Mouse (Mus musculus) liver, adult (tissue): ENCODE measurements around the gene Rinl.

Experiments used
- GATA4 ChIP-seq: IDR thresholded peaks from 2 replicates; pipeline ENCODE4 v1.6.1; 2014; ENCODE audit warnings: mild to moderate bottlenecking, low read length; ENCODE audit not compliant: insufficient replicate concordance

The Rinl gene

GRCm38 (mm10) chr7:28795832-28796231 is 7.1 kb downstream of the Rinl start:
- no peak for TF ChIP-seq GATA4

GRCm38 (mm10) chr7:28796562-28796975 is 7.8 kb downstream of the Rinl start:
- TF ChIP-seq GATA4 = no peak

GRCm38 (mm10) chr7:28799994-28800393 is 11.2 kb downstream of the Rinl start:
- no peak for TF ChIP-seq GATA4

GRCm38 (mm10) chr7:28801451-28801850 is 12.7 kb downstream of the Rinl start:
- TF ChIP-seq GATA4 = no peak

GRCm38 (mm10) chr7:28801901-28802670 is 13.3 kb downstream of the Rinl start:
- TF ChIP-seq GATA4 = no peak

- no peak for TF ChIP-seq GATA4
These were observed 14.2 kb downstream of the Rinl start for GRCm38 (mm10) chr7:28802846-28803588.

- TF ChIP-seq GATA4 = no peak
These were observed 15.0 kb downstream of the Rinl start for GRCm38 (mm10) chr7:28803756-28804155.

- no peak for TF ChIP-seq GATA4
These were observed 18.1 kb downstream of the Rinl start for GRCm38 (mm10) chr7:28806869-28807268.

GRCm38 (mm10) chr7:28807641-28808220 is 19.0 kb downstream of the Rinl start:
- no peak for TF ChIP-seq GATA4

- no peak for TF ChIP-seq GATA4
These were observed 19.6 kb downstream of the Rinl start, which contains the start of gene Hnrnpl for GRCm38 (mm10) chr7:28808221-28808941. TSS of gene Hnrnpl (plus strand) at chr7:28808541.

- TF ChIP-seq GATA4 = no peak
These were observed 20.2 kb downstream of the Rinl start for GRCm38 (mm10) chr7:28808957-28809393.

GRCm38 (mm10) chr7:28809401-28810089 is 20.8 kb downstream of the Rinl start:
- TF ChIP-seq GATA4 = no peak; the same call in 1 of the 2 replicates

- TF ChIP-seq GATA4 = peak; percentile 95; the same call in 1 of the 2 replicates
These were observed 21.6 kb downstream of the Rinl start for GRCm38 (mm10) chr7:28810107-28811066.
